Mouse (Mus musculus): ENCODE measurements around the gene Fcrla.

The Fcrla gene

GRCm38 (mm10) chr1:170891646-170892045, 35.7 kb downstream of the Fcrla start:
- intact Hi-C loops (cut with DNase I), result no loop called here

- intact Hi-C loops (cut with DNase I), result no loop called here
Measured at GRCm38 (mm10) chr1:170889310-170889709, 38.1 kb downstream of the Fcrla start.

GRCm38 (mm10) chr1:170886044-170886458, 41.3 kb downstream of the Fcrla start:
- intact Hi-C loops (cut with DNase I), result no loop called here

- intact Hi-C loops (cut with DNase I), result no loop called here
Measured at GRCm38 (mm10) chr1:170884978-170885561, 42.3 kb downstream of the Fcrla start, which contains the start of the genes Gm26620 and Dusp12. Gm26620 (plus strand) TSS chr1:170885065. Dusp12 (minus strand) TSS chr1:170885540.

- intact Hi-C loops (cut with DNase I), result no loop called here
Measured at GRCm38 (mm10) chr1:170884390-170884789, 43.0 kb downstream of the Fcrla start.

GRCm38 (mm10) chr1:170882915-170883485, 44.4 kb downstream of the Fcrla start:
- intact Hi-C loops (cut with DNase I), result no loop called here

- intact Hi-C loops (cut with DNase I), result no loop called here
Measured at GRCm38 (mm10) chr1:170876906-170877305, 50.5 kb downstream of the Fcrla start.

- intact Hi-C loops (cut with DNase I), result no loop called here
Measured at GRCm38 (mm10) chr1:170875676-170876075, 51.7 kb downstream of the Fcrla start.

- intact Hi-C loops (cut with DNase I), result no loop called here
Measured at GRCm38 (mm10) chr1:170871961-170872360, 55.4 kb downstream of the Fcrla start.

- intact Hi-C loops (cut with DNase I), result no loop called here
Measured at GRCm38 (mm10) chr1:170871402-170871801, 56.0 kb downstream of the Fcrla start.

GRCm38 (mm10) chr1:170868905-170869283, 58.5 kb downstream of the Fcrla start:
- intact Hi-C loops (cut with DNase I), result no loop called here

GRCm38 (mm10) chr1:170868107-170868904, 59.1 kb downstream of the Fcrla start:
- intact Hi-C loops (cut with DNase I), result no loop called here

GRCm38 (mm10) chr1:170867691-170868105, 59.7 kb downstream of the Fcrla start, which contains the start of gene Atf6:
Atf6 (minus strand) TSS chr1:170867771.
- intact Hi-C loops (cut with DNase I), result no loop called here

All from adrenal gland (tissue).